Mouse (Mus musculus) v-Abl transformed pro-B cells (cell line): ENCODE measurements around the gene Dnajc22.

Source experiments
- in situ Hi-C, 2 experiments: fragments of 400-800 bp; cut with MboI; formaldehyde crosslinking; loops; one replicate each; pipeline ENCODE4 v1.15.1; 2025; ENCODE audit not compliant: unreplicated experiment in 2 of 2

Dnajc22 gene

DNA sequence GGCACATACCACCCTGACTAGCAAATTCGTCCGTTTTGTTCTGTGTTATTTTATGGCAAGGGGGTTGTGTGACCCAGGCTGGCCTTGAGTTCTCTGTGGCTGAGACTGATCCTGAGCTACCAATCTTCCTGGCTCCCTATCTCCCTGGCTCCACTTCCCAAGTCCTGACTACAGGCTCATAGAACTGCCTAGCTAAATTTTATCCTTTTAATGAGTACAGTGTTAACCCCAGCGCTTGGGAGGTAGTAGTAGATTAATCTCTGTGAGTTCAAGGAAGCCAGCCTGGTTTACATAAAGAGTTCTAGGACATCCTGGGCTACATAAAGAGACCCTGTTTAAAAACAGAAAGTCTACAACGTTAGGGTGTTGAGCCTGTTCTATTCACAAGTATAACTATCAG is 18.8 kb downstream of the Dnajc22 start:
- in situ Hi-C loops, result no loop called here

DNA sequence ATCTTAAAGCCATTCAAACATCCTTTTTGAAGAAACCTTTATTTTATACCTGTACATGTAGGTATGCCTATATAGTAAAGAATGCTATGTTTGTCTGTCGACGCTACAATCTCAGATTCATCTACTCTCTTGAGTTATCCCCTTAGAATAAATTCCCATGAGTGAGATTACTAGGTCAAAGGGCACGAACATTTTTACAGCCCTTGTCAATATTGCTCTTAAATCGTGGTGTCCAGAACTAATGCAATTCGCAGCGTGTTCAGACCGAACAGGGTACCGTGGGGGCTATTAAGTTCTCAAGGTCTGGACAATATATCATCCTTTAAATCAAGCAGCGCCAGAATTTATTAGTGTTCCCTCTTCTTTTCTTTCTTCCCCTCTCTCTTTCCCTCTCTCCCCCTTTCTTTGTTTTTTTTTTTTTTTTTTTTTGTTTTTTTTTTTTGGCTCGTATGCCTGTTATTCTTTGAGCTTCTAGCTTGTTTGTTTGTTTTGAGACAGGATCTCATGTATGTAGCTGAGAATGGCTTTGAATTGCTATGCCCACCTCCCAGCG is 19.9 kb downstream of the Dnajc22 start:
- in situ Hi-C loops, result no loop called here

DNA sequence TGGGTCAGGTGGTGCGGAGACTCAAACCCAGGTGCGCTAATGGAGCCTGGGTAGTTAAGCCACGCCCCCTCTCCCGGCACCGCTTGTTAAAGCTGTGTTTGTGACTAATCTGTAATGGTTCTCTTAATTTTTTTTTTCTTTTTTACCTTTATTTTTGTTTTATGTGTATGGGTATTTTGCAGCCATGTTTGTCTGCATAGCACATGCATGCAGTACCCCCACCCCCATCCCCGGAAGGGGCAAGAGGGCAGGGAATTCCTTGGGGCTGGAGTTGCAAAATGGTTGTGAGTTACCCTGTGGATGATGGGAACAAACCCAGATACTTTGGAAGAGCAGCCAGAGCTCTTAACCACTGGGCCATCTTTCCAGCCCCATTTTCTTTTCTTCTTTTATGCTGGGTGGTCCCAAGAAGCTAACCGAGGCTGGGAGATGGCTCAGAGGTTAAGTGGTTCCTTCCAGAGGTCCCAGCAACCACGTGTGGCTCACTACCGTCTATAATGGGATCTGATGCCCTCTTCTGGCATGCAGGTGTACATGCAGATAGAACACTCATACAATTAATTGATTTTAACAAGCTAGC is 20.5 kb downstream of the Dnajc22 start:
- in situ Hi-C loops, result no loop called here

DNA sequence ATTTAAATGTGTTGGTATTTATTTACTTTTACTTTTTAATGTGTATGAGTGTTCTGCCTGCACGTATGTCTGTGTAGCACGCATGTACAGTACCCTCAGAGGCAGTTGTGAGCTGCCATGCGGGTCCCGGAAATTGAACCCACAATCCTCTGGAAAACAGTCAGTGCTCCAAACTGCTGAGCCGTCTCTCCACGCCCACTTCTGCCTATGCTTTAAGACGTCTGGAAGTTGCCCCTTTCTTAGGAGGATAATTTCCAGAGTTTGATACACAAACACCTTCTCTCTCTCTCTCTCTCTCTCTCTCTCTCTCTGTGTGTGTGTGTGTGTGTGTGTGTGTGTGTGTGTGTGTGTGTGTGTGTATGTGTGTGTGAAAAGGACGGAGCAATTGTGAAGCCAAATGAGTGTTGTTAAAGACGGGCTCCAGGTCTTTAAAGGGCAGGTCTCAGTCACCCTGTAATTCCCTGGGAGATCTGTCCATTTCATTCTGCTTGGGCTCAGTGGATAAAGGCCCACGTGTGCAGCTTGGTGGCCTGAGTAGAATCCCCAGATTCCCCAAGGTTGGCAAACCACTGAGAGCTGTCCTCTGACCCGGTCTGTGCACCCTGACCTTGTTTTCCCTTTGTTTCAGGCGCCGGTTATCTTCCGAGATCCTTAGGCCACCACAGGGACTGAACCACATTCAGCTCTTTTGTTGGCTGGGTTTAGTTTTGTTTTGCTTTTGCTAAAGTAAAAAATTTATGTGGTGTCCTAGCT is 21.5 kb downstream of the Dnajc22 start:
- in situ Hi-C loops, result no loop called here

DNA sequence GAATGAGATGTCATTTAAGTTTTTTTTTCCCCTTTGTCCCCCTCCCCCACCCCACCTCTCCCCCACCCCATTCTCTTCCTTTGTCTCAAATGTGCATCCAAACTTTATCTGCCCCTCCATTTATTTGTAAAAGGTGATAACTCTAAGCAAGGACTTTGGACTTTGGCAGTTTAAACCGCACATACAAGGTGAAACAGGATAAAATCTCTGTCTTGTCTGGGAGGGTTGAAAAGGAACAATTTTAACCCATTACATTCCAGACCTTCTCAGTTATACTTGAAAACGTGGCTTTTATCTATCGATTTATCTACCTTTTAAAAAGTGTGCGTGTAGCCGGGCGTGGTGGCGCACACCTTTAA is 22.1 kb downstream of the Dnajc22 start:
- in situ Hi-C loops, result no loop called here

DNA sequence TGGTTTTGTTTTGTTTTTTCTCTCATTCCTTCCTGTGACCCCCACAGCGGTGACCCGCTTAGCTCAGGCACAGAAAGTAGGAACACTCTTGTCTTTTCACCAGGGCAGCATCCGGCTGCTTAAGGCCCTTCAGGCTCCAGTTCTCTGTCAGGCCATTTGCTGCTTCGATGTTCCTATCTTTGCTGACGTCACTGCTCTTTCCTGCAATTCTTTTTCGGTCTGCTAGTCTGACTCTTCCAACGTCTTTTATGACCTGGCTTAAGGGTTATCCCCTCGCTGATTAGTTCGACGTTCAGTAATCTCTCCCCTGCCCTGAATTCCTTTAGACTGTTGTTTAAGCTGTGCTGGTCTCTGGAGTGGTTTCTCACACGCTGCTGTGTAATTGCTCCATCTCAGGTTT is 23.6 kb downstream of the Dnajc22 start:
- in situ Hi-C loops, result no loop called here

DNA sequence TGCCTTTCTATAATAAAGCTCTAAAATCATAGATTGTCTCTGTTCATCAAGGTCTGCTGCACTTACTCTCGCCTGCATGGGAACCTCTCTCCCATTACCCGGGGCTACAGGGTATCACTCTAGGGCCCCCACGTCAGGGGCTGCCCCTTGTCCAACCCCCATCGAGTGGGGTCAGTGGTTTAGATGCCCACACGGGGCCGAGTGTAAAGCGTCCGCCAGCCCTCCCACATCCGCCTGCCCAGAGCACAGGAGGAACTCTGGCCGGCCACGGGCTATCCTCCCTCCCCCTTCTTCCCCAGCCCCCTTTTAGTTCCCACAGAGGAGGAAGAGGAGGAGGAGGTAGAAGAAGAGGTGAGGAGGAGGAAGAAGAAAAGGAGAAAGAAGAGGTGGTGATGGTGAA is 27.8 kb downstream of the Dnajc22 start:
- in situ Hi-C loops, result no loop called here

DNA sequence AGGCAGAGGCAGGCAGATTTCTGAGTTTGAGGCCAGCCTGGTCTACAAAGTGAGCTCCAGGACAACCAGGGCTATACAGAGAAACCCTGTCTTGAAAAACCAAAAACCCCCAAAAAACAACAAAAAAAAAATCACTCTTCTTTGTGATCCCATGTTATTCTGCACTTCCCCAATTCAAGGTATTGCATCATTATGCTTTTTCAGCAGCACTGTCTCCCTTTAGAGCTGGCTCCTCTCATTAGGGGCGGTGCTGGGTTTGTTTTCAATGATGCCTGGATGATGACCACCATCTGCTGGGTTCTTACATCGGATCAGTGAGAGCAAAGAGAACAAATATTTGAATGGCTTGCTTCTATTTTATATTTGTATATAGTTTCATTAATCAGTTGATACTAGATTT is 29.7 kb downstream of the Dnajc22 start:
- in situ Hi-C loops, result no loop called here

DNA sequence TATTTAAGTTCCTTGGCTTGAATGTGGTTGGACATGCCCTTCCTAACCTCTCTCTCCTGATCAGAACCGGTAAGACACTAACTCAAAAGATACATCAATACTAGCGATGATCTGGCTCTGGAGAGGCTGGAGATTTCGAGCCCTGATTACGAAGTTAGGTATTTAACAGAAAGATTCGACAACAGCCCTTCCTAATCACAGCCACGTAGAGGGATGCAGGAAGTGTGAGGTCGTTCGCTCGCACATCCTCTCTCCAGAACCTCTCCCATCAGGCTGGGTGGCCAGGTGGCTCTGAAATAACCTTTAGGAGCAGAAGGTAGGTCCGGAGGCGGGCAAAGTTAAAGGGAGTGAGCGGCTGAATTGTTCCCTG is 32.7 kb downstream of the Dnajc22 start, which contains the start of gene Spats2:
Gene Spats2 (plus strand): TSS at position 206 of the 370 bp plus-strand sequence.
- in situ Hi-C loops, result no loop called here

DNA sequence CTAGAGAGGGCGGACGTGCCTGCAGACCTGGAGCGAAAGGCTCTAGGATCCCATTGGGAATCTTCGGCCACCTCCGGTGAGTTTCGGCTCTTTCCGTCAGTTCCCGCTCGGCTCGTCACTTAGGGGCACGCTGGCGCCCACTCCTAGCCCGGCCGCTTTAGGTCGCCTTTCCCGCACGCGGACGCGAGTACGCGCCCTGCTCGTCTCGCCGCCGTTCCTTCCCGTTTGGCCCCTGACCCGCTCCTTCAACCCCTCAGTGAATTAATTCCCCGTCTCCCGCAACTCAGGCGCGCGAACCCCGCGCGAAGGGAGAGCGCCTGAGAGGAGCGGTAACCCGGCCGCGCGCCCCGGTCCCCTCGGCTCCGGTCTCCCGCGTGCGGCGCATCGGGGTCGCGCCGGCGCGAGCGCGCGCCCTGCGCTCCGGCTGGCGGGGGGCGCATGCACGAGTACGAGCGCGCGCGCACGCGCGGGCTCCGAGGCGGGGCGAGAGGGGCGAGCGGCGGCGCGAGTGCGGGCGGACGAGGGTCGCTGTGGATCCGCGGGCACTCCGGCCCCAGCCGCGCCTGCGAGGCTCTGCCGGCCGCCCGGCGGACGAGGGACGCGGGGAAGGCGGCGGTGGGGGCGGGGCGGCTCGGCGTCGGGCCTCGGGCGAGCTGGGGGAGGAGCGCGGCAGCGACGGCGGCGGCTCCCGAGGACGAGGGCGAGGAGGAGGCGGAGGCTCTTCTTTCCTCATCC is 33.3 kb downstream of the Dnajc22 start:
- in situ Hi-C loops, result no loop called here

DNA sequence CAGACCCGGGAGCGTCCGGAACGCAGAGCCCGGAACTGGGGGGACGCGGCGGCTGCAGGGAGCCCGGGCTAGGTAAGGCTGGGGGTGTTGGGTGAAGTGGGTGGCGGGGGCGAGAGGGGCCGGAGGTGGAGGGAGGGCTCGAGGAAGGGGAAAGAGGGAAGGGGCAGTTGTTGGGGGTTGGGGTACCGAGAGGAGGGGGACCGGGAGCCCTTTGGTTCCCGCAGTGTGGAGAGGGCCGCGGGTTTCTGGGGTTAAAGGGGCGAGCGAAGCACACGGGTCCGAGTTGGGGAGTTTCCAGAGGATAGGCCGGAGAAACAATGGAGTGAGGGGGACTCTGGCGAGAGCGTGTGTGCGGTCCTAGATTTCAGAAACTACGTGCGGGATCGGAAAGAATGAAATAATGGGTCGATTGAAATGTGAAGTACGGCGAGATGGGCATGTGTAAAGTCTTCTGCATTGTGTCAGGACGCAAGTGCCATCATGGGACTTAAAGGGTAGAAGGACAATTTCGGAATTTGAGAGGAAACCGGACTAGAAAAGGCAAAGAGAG is 33.9 kb downstream of the Dnajc22 start:
- in situ Hi-C loops, result no loop called here

DNA sequence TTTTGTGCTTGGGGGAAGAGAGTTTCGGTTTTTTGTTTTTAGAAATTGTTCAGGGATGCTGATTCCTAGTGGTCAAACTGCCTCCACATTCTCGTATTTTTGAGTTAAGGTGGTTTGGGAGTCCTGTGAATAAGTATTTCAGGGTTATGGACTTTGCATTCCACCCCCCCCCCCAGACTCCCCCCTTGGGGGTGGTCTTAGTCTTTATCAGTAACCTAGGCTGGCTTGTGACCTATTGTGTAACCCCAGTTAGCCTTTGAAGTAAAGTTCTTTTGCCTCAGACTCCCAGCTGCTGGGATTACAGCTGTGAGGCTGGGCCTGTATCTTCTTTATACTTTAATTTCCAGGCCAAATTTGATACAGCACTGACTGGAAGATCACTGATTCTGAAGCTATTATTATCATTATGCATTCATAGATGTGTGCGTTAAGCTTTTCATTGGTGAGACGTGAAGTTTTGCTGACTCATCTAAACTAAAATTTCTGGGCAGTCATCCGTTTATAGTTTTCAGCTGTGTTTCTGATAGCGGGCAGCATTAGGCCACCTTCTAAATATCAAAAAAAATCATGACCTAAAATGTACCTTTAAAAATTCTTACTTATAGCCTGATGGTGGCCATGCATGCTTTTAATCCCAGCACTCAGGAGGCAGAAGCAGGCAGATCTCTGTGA is 35.0 kb downstream of the Dnajc22 start:
- in situ Hi-C loops, result no loop called here

DNA sequence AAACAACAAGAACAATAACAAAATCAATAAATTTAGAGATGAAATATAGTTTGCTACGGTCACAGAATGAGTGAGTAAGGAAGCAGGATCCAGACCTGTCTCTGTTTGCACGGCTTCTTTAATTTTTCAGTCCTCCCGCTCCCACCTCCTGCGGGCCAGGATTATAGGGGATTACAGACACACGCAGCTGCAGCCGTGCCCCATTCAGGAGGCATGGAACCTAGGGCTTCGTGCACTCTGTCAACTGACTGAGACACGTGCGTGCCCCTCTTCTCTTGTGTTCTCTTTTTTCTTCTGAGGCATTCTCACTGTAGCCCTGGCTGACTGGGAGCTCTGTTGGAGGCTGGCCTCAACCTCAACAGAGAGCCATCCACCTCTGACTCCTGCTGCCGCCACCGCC is 36.5 kb downstream of the Dnajc22 start:
- in situ Hi-C loops, result no loop called here

DNA sequence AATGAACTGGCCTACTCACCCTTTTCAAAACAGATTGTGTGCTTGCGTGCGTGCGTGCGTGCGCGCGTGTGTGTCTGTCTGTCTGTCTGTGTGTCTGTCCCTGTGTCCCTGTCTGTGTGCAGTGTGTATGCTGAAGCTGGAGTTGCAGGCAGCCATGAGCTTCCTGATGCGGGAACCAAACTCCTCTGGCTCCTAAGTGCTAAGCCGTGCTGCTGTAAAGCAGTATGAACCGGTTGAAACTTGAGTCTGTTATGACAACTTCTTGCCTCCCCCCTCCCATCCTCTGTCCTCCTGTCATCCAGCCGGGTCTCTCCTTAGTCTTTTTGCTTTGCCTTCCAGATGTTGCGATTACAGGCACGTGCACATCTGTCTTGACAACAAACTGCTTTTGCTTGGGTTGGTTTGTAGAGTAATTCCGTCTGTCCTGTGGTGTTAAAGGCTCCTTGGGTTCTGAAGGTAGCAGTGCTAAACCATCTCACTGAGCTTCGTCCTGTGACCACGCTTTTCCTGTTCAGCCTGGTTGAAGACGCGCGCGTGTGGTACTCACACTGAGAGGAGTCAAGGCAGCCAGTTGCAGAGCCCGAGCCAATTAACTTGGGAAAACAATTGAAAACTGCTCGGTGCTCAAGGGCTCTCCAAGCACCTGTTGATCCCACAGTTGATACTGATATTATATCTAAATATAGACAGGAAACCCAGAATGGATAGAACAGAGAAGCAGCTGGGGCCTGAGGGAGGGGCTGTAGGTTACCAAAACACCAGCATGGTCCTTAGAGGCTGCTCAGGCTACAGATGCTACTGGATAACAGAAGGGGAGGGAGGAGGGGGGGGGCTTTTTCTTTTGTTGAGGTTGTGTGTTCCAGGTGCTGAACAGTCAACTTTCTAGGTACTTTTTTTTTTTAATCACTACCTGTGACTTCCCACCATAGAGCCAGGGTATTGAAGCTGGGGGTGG is 37.3 kb downstream of the Dnajc22 start:
- in situ Hi-C loops, result no loop called here

DNA sequence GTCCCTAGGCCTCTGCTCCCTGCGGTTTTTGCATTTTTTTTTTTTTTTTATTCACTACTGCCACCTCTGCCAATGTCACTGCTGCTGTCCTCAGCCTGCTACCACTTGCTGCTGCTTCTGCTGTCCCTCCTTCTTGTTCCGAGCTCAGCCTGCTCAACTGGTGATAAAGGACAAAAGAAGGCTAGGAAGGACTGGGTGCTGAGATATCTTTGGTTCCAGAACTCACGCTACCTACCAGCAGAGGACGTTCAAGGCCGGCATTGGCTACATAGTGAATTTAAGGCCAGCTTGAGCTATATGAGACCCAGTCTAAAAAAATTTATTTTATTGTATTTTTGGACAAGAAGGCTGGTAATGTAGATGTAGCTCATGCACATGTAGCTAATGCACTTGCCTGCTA is 45.4 kb downstream of the Dnajc22 start:
- in situ Hi-C loops, result no loop called here

DNA sequence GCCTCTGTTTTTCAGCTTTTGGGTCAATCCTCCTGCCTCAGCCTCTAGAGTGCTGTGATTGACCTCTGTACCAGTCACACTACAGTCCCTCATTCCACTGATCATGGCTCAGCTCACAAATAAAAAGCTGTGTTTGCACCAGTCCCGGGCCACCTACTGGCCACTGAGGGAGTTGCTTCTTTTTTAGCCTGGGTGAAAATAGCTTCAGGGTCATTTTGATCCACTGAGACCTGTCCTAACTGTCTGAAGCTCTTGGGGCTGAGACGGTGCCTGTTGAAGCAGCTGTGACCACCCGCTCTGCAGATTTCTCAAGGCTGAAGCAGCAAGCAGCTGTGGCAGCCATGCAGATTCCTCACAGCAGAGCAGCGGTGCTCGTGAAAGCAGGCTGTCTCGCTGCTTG is 46.7 kb downstream of the Dnajc22 start:
- in situ Hi-C loops, result no loop called here

DNA sequence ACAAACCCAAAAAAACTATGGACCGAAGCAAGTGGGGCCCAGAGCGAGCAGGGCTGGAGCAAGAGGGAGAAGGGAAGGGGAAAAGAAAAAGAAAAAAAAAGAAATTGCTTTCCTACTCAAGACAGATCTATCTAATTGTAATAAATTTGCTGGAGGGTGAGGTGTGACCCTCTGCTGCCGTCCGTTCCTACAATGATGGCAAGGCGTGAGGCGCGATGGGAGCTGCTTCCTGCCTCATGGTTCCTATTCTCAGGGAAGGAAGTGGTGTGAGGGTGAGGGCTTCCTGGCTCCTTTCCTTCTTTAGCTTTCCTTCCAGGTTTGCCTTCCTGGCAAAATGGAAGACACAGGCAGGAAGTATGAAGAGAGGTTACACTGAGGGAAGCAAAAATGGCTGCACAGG is 57.5 kb downstream of the Dnajc22 start:
- in situ Hi-C loops, result no loop called here

DNA sequence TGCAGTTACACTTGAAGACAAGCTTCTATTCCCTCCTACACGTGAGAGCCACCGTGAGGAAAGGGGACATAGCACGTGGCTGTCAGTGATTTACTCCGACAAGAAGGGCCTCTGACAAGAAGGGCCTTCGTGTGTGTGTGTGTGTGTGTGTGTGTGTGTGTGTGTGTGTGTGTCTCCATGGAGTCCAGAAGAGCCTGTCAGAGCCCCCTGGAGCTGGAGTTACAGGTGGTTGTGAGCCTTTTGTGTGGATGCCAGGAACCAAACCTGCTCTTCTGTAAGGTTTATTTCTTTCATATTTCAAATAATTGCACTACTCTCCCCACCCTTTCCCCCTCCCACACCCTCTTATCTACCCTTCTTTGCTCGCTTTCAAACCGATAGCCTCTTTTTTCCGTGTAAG is 58.4 kb downstream of the Dnajc22 start:
- in situ Hi-C loops, result no loop called here

DNA sequence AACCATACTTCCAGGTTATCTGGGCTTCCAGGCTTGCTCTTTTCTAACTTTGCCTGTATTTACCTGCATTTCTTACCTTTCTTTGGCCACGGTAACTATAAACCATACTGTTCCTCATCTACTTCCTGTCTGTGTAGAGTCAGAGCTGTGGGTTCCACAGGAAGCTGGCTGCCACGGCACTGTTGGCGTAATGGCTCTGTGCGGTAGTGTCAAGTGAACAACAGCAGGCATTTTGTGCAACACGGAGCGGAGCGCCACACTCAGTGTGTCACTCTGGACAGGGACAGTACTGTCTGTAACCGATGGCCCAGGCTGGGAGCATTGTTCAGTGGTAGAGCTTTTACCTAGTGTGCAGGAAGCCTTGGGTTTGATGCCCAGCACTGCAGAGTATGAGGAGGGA is 60.5 kb downstream of the Dnajc22 start:
- in situ Hi-C loops, result no loop called here
